Mouse (Mus musculus) spleen, postnatal 14 days (tissue): ENCODE data around the gene Adamts12.

Experiments
- DNase-seq, 2 experiments: peaks; one replicate each; pipeline ENCODE4 v3.0.0; 2021 to 2022; ENCODE audit warnings: low spot score in 2 of 2

The Adamts12 gene

GRCm38 (mm10) chr15:11160759-11161158 lies 96.2 kb downstream of the Adamts12 start:
- no peak for DNase-seq

- no peak for DNase-seq
Observed at GRCm38 (mm10) chr15:11165883-11166282, 101.3 kb downstream of the Adamts12 start.

GRCm38 (mm10) chr15:11173884-11174470 lies 109.4 kb downstream of the Adamts12 start:
- no peak for DNase-seq

GRCm38 (mm10) chr15:11174842-11175241 lies 110.3 kb downstream of the Adamts12 start:
- DNase-seq = no peak

DNA sequence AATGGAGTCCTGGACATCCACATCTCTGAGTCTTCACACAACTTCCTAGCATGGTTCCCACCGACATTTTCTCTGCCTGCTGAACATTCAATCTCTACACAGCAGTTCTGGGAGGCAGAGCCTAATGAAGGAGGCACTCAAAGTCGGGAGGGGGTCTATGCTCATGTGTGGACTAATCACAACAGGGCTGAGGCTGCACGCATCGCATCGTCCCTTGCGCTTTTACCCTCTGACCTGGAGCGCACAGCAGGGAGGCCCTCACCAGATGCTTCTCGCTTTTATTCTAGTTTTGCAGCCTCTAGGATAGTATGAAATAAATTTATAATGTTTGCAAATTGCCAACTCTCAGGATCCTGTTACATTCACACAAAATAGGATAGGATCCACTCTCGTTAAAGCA lies 112.9 kb downstream of the Adamts12 start:
- no peak for DNase-seq

DNA sequence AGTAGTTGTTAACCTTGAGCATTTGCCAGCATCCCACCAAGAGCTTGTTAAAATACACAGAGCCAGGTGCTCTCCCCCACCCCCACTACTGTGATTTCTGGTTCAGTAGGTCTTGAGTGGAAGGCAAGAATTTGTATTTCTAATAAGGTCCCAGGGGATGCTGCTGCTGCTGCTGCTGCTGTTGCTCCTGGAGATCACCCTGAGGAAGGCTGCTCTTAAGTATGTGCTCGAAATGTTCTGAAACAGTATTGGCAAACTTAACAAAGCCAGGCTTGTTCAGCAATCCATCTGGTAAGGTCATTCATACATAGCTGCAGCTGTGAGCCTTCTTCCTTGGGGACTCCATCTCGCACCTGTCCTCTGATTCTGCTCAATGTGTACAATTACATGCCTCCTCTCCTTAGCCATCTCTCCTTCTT lies 115.2 kb downstream of the Adamts12 start:
- no peak for DNase-seq

DNA sequence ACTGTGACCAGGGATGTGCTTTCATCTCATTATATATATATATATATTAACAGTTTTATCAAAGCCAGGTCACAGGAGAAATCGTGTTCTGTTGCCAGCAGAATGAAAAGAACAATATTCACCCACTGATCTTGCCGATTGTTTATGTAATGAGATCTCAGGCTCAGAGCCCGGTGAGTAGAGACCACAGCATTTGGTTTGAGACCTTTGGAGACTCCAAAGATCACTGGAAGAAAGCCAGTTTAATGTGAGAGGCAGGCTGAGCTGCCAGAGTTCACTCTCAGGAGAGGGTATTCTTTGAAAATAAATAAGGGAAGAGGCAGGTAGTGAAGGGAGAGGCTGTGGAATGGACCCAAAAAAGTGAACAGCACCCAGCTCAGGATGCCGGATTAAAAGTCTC lies 122.1 kb downstream of the Adamts12 start:
- no peak for DNase-seq

DNA sequence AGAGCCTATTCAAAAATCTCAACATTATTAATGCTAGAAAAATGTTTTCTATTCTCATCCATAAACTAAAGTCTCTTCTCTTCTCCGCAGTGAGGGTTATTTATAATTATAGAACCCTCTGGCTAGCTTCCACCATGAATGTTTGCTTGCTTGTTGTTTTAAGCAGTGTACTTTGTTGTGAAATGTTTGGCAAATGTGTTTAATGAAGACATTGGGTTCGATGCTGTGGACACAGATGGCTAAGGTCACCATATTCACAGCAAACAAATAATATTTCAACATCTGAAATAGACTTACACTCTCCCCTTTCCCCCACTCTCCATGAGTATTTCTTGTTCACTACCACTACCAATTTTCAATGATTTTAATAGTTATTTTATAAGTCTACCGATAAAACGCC lies 125.9 kb downstream of the Adamts12 start:
- no peak for DNase-seq

DNA sequence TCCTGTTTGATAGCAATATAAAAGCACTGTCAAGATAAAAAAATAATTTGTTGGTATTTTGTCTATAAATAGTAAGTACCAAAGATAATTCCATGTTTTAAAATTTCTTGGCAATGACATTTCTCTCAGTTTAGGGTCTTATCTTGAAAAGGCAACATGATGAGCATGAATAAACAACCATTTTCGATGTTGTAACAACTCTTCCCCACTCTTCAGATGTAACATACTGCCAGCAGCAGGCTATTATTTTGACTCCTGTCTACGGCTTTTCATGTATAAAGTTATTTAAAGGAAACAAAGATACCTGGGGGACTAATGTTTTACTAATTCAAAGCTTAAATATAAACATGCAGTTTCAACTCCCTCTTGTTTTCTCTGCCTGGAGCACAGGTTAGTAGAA lies 128.2 kb downstream of the Adamts12 start:
- no peak for DNase-seq

DNA sequence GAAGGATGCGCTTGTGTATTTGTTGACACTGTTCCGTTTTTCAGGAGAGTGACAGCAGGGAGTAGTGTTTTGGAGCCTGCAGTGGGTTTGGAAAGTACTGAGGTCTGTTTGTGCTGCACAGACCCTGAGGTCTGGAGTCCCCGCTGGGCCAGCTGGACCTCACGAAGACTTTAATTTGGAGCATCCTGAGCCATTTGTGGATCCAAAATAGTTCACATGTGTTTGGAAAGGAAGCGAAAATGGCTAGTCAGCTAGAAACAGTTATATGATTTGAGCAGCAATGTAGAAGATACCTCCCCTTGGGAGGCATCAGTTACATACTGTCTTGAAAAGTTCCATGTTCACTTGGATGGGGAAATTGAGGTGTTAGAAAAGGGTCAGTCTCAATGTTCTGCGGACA lies 132.5 kb downstream of the Adamts12 start:
- no peak for DNase-seq

DNA sequence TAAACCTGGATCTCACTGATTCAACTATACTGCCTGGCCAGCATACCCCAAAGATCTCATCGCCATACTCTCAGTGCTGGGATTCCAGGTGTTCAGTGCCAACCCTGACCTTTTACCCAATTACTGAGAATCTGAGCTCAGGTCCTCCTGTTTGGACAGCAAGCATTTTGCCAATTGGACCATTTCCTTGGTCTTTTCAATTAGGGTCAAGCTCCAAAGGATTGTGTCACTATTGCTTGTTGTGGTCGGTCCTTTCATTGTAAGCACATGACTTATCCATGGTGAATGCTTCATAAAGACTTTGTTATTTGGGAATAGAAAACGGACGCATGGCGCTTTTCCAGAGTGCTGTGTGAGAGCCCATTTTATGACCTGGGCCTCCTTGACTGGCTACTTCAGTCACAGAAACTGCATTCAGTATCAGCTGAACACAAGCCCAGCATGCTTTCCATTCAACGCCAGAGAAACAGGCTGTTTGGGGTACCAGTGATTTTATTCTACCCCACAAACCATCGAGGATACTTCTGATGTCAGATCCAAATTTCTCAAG lies 133.7 kb downstream of the Adamts12 start:
- DNase-seq = no peak

GRCm38 (mm10) chr15:11203084-11203483 lies 138.5 kb downstream of the Adamts12 start:
- no peak for DNase-seq

- DNase-seq = no peak
Observed at GRCm38 (mm10) chr15:11204934-11205333, 140.3 kb downstream of the Adamts12 start.

GRCm38 (mm10) chr15:11210976-11211375 lies 146.4 kb downstream of the Adamts12 start:
- no peak for DNase-seq

DNA sequence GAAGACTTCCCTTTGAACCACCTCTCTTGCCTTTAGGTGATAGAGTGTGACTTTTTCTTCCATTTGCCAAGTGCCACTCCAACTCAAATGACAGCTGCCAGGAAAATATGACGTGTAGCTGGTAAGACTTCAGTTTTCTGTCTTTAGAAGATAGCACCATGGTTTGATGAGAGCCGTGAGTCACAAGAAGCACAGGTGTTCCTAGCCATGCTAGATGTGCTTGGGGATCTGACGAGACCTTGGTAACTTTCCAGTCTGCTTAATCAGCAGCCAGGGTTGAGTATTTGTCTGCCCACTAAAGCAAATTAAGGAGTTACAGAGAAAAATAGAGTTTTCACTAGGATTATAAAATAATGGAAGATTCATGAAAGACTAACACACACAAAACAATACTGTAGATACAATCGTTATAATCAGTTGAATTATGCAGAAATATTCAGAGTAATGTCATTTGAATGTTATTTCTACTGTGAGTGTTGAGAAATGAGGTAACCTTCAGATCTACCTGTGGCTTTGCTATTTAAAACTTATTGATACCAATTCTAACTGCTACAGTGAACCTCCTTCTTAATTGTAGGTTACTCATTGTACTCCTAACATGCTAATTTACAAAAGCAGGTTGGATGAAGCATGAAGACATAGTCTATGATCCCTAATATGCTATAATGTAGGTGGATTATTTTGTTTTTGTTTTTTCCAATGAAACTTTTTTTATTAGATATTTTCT lies 169.5 kb downstream of the Adamts12 start:
- DNase-seq = no peak

GRCm38 (mm10) chr15:11240406-11240805 lies 175.8 kb downstream of the Adamts12 start:
- DNase-seq = no peak

GRCm38 (mm10) chr15:11241288-11241687 lies 176.7 kb downstream of the Adamts12 start:
- DNase-seq = no peak

DNA sequence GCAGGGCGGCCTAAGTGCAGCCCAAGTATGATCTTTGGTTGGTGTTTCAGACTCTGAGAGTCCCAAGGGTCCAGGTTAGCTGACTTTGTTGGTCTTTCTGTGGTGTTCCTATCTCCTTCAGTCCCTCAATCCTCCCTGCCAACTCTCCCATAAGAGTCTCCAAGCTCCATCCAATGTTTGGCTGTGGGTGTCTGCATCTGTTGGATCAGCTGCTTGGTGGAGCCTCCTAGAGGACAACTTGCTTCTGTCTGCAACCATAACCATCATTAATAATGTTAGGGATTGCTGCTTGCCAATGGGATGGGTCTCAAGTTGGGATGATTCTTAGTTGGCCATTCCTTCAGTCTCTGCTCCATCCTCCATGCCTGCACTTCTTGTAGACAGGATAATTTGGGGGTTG lies 181.8 kb downstream of the Adamts12 start:
- DNase-seq = no peak

GRCm38 (mm10) chr15:11279273-11280080 lies 214.9 kb downstream of the Adamts12 start:
- no peak for DNase-seq

GRCm38 (mm10) chr15:11280689-11281264 lies 216.2 kb downstream of the Adamts12 start:
- DNase-seq = no peak

DNA sequence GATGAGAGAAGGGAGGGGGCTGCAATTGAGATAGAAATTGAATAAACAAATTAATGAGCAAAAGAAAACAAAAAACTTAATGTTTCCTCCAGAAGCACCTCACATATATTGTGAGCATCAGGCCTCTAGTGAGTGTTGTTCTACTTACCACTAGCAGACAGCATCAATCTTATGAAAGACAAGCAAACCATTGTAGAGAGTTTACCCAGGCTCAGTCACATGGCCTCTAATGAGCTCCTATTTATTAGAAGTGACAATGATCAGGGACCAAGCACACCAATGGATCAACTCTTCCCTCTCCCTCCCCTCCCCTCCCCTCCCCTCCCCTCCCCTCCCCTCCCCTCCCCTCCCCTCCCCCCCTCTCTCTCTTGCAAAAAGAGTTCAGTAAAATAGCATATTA lies 218.6 kb downstream of the Adamts12 start:
- no peak for DNase-seq

DNA sequence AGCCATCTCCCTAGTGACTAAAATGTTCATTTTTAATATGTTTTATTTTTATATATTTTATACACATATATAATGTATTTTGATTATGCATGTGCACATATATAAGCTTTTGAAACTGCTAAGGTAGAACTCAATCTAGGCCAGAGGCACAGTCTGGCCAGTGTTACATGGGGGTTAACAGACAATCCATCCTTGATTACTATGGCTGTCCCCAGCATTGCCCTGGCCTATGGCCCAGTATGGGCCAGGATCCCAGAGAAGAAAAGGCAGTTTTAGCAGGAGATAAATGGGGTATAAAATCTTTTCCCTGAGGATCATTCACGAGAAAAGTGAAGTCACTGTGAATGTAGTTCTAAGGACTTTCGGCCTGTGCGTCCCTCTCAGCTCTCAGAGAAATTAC lies 223.2 kb downstream of the Adamts12 start:
- no peak for DNase-seq
